Mouse (Mus musculus) embryonic fibroblast, embryonic 13.5 days (primary cell): ENCODE measurements around the gene Serping1. TPM values are rescaled to one million over a fixed set of nuclear protein-coding genes. Genes with fewer than 3 reads are reported as not detected.

Experiments
- H3K27ac ChIP-seq: 2 replicates; pipeline ENCODE4 v1.5.1; 2012; ENCODE audit warnings: low read length, control low read depth, inconsistent platforms; ENCODE audit not compliant: insufficient read depth
- H3K4me1 ChIP-seq: 2 replicates; pipeline ENCODE4 v1.6.1; 2011; ENCODE audit warnings: low read length; ENCODE audit not compliant: control insufficient read depth, insufficient read depth
- H3K4me3 ChIP-seq: 2 replicates; pipeline ENCODE4 v1.5.1; 2011; ENCODE audit warnings: mild to moderate bottlenecking, control low read depth, low read length; ENCODE audit not compliant: insufficient read depth
- CTCF ChIP-seq: IDR thresholded peaks from 2 replicates; pipeline ENCODE4 v1.5.1; 2011; ENCODE audit warnings: mild to moderate bottlenecking, control low read depth, low read length, moderate library complexity, borderline replicate concordance; ENCODE audit not compliant: insufficient read depth
- POLR2A ChIP-seq: IDR thresholded peaks from 2 replicates; pipeline ENCODE4 v1.6.1; 2011; ENCODE audit warnings: low read depth, mild to moderate bottlenecking, control low read depth, low read length, moderate library complexity
- polyA plus RNA-seq: library from polyadenylated mRNA; stranded (reverse); fragments of >200 nt; gene quantifications from 2 replicates; pipeline ENCODE4 v1.2.4, GENCODE M21; 2011; ENCODE audit warnings: low read depth; ENCODE audit not compliant: missing spikeins, insufficient read length

The Serping1 gene
- polyA plus RNA-seq, 1 experiment: 40.2 TPM

GRCm38 (mm10) chr2:84762295-84762694, 12.9 kb downstream of the Serping1 start:
- no peaks in the 10 kb centered on the region for H3K4me1 ChIP-seq
- H3K4me3 ChIP-seq: no peak overlapping the region
- TF ChIP-seq CTCF (no peak), POLR2A (no peak)
- H3K27ac ChIP-seq: no peak overlapping the region

- no peak for TF ChIP-seq CTCF
- no peak for TF ChIP-seq POLR2A
- Histone ChIP-seq H3K4me1 (no peaks in the 10 kb centered on the region), H3K27ac (no peak overlapping the region), H3K4me3 (no peak overlapping the region)
Measured at GRCm38 (mm10) chr2:84761840-84762239, 13.4 kb downstream of the Serping1 start.

- TF ChIP-seq POLR2A (no peak), CTCF (no peak)
- Histone ChIP-seq H3K27ac (no peak overlapping the region), H3K4me3 (no peak overlapping the region), H3K4me1 (no peaks in the 10 kb centered on the region)
Measured at GRCm38 (mm10) chr2:84761309-84761708, 13.9 kb downstream of the Serping1 start.

GRCm38 (mm10) chr2:84760777-84761176, 14.5 kb downstream of the Serping1 start:
- H3K4me1 ChIP-seq: no peaks in the 10 kb centered on the region
- TF ChIP-seq POLR2A (no peak), CTCF (no peak)
- no peak overlapping the region for H3K4me3 ChIP-seq
- no peak overlapping the region for H3K27ac ChIP-seq

- Histone ChIP-seq H3K4me3 (no peak overlapping the region), H3K4me1 (no peaks in the 10 kb centered on the region), H3K27ac (no peak overlapping the region)
- no peak for TF ChIP-seq CTCF
- no peak for TF ChIP-seq POLR2A
Measured at GRCm38 (mm10) chr2:84758542-84759127, 16.6 kb downstream of the Serping1 start.

- Histone ChIP-seq H3K27ac (no peak overlapping the region), H3K4me3 (no peak overlapping the region), H3K4me1 (no peaks in the 10 kb centered on the region)
- TF ChIP-seq POLR2A (no peak), CTCF (no peak)
Measured at GRCm38 (mm10) chr2:84757026-84757682, 18.1 kb downstream of the Serping1 start.

GRCm38 (mm10) chr2:84756245-84756644, 19.0 kb downstream of the Serping1 start:
- no peaks in the 10 kb centered on the region for H3K4me1 ChIP-seq
- H3K4me3 ChIP-seq: no peak overlapping the region
- TF ChIP-seq CTCF (no peak), POLR2A (no peak)
- no peak overlapping the region for H3K27ac ChIP-seq

- Histone ChIP-seq H3K4me3 (no peak overlapping the region), H3K4me1 (no peaks in the 10 kb centered on the region), H3K27ac (no peak overlapping the region)
- no peak for TF ChIP-seq POLR2A
- no peak for TF ChIP-seq CTCF
Measured at GRCm38 (mm10) chr2:84750115-84750514, 25.1 kb downstream of the Serping1 start.

- peak overlapping the region; percentile 27 for H3K4me3 ChIP-seq
- TF ChIP-seq POLR2A: no peak; the same call in 1 of the 2 replicates
- TF ChIP-seq CTCF: no peak
- peaks cover 4% of the 10 kb centered on the region for H3K4me1 ChIP-seq
- H3K27ac ChIP-seq: peak overlapping the region; percentile 57
Measured at GRCm38 (mm10) chr2:84744126-84744525, 31.1 kb downstream of the Serping1 start.

- TF ChIP-seq POLR2A (peak; percentile 78), CTCF (no peak)
- peaks cover 4% of the 10 kb centered on the region for H3K4me1 ChIP-seq
Measured at GRCm38 (mm10) chr2:84743561-84743960, 31.7 kb downstream of the Serping1 start, which contains the start of gene Gm19426. TSS of gene Gm19426 (minus strand) at chr2:84743655.

GRCm38 (mm10) chr2:84742451-84743283, 32.6 kb downstream of the Serping1 start:
- Histone ChIP-seq H3K4me1 (peaks cover 4% of the 10 kb centered on the region), H3K4me3 (peak overlapping the region; percentile 72), H3K27ac (peak overlapping the region; percentile 84)
- TF ChIP-seq POLR2A: peak; percentile 49
- no peak for TF ChIP-seq CTCF

More at GRCm38 (mm10) chr2:84743561-84743960, 31.7 kb downstream of the Serping1 start, which contains the start of gene Gm19426:
- Histone ChIP-seq H3K27ac (peak within 1 kb of the TSS; percentile 84), H3K4me3 (peak within 1 kb of the TSS; percentile 72)
